Mouse (Mus musculus) yolk sac, embryonic 10.5 days (tissue): ENCODE measurements around the gene Eva1c.

Experiments used
- DNase-seq: peaks from one replicate; pipeline ENCODE4 v3.0.0-alpha.2; 2017; ENCODE audit warnings: low spot score

Gene Eva1c

DNA sequence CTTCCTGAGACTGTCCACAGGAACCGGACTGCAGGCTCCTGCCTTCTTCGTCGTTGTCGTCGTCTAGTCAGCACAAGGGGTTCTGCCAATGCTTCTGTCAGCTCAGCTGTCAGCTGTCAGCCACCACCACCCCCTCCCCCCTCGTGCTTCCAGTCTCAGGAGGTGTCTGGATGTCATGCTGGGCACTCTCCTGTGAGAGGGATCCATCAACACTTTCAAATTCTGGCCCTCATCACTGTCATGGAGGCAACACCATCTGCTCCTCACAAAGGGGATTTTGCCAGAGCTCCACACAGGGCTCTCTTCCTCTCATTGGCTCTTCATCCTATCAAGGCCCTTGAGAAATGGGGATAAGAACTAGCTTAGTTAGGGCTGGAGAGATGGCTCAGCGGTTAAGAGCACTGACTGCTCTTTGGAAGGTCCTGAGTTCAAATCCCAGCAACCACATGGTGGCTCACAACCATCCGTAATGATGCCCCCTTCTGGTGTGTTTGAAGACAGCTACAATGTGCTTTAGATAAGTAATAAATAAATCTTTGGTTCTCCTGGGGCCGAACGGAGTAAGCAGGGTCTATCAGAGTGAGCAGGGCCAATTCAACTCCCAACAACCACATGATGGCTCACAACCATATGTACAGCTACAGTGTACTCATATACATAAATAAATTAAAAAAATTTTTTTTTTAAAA, 95.1 kb downstream of the Eva1c start:
- DNase-seq: no peak

DNA sequence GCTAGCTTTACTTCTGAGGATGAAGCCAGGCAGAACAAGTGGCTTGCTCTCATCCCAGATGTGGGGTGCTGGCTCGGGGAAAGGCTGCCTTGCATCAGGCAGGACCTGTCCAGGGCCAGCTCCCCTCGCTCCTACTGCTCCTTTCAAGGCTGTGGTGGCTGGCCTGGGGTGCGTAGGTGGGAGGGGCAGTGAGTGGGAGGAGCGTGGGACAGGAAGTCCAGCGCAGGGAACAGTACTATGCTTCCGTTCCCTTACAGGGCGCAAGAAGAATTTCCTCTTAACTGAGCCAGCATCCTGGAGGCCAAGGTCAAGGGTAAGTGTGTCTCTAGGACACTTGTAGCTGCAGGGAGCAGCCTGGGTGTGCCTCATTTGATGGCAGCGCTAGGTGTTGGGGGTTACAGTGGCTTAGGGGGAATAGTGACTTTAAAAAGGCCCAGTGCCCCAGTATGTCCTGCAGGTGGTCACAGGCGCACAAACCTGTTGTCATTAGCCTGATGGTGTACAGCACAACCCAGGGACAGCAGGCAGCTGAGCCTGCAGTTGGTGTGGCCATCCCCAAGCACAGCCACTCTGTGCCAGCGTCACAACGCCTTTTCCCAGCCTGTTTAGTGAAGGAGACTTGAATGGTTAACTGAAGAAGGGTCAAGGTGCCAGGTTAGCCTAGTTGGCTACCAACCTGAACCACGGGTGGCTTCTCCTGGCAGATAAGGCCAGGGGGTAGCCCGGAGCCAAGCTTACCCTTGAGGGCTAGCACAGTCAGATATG, 98.3 kb downstream of the Eva1c start:
- DNase-seq: no peak

DNA sequence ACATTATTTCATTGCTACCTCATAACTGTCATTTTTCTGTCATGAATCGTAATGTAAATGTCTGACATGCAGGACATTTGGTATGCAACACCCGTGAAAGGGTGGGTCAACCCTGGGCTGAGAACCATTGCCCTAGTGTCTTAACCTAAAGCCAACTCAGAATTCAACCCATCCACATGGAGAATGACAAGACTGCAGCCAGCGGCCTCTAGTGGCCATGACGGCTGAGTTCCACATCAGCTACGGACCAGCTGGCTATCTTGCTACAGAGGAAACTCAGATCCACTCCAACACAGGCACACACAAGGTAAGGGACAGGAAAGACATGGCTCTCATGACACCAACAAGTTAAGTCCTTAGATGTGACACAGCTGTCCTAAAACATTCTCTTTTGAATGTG, 98.9 kb downstream of the Eva1c start:
- peak; percentile 49 for DNase-seq

DNA sequence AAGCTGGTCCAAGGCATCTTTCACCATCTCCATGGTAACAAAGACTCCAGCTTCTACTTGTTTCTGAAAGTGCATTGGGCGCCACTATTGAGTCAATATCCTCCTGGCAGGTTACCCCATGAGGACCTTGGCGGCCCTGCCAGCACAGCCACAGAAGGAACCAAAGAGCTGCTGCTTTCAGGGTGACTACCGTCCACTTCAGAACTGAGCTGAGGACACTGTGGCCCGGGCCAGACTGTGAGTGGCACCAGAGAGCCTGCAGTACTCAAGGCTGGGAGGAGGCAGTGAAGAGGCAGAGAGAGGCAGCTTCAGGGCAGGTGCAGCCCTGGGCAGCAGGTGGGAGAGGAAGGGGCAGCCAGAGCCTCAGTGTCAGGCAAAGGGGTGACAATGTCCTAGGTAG, 100.9 kb downstream of the Eva1c start:
- DNase-seq: no peak

DNA sequence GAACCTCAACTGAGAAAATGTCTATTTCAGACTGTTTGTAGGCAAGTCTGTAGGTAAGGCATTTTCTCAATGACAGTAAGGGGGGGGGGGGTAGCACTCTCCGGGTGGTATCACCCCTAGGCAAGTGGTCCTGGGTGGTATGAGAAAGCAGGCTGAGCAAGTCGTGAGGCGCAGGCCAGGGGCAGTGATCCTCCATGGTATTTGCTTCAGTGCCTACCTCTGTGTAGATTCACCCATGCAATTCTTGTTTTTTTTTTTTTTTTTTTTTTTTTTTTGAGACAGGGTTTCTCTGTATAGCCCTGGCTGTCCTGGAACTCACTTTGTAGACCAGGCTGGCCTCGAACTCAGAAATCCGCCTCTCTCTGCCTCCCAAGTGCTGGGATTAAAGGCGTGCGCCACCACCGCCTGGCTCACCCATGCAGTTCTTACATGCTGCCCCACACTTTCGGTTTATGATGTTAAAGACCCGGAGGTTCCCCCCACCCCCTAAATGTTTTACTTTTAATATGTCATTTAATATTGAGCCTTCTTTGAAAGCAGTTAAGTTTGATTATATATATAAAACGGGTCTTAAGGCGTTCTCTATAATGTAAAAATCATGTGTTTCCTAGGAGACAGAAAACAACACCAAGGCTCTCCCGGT, 107.1 kb downstream of the Eva1c start:
- DNase-seq: no peak

DNA sequence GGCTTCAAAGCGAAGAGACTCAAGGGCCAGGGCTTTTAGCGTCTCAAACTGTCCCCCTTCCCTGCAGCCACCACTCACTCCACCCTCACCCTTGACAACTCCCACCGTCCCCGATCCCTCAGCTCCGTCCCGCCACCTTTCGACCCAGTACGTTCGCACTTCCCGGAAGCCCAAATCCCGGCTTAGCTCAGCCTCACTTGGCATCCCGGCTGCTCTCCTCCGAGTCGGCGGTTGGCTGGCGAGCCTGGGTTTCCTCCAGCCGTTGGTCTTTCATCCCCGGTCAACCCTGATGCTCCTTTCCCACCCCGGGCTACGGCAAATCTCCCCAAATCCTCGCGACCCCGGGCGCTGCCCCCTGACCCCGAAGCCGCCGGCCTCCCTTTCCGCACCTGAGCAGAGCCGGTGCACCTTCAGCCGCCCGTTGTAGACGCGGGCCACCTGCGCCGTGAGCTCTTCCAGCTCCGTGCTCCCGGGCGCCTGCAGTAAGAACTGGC, 107.7 kb downstream of the Eva1c start:
- no peak for DNase-seq

DNA sequence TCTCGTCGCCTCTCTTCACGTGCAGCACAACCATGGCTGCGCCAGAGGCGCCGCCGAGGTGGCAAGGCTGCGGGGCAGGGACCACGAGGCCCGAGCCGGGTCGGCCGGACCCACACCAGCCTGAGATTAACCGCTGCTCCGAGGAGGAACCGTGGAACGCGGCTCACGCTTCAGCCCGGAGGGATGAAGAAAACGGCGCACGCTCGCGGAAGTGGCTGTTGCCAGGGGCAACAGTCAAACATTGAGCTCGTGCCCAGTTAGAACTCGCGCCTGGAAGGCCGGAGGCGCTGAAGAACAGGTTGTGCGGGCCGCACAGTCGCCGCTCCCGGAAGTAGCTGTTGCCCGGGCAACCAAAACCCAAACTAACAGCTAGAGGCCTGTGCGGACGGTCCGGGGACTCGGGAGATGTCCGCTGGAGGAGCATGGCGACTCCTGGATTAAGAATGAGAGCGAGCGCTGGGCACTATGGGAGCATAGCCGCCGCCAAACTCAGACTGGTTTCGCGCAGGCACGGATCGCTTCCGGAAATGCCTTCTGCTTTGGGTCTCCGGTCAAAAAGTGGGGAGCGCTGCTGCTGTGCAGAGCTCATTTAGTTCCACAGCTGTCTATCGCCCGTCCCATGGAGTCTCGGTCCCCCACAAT, 108.3 kb downstream of the Eva1c start, which contains the start of gene Cfap298:
Gene Cfap298 (minus strand): TSS at position 428 of the 642 bp plus-strand sequence.
- peak; percentile 96 for DNase-seq

DNA sequence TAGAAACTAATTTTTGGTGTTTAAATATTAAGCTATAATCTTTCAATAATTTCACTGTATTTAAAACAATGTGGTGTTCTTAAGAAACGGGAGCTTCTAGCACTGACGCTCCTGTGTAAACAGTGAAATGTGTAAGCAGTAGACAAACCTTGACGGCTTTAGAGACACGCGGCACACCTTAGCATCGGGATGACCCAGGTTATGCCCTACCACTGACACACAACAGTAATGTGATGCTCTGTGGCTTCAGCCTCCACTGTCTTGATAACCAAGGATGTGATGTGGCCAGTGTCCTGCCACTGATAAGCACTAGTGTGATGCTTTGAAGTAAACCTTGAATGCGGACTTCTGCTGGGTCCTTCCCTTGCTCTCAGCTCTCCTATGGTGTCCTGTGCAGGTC, 114.7 kb downstream of the Eva1c start:
- DNase-seq: no peak

DNA sequence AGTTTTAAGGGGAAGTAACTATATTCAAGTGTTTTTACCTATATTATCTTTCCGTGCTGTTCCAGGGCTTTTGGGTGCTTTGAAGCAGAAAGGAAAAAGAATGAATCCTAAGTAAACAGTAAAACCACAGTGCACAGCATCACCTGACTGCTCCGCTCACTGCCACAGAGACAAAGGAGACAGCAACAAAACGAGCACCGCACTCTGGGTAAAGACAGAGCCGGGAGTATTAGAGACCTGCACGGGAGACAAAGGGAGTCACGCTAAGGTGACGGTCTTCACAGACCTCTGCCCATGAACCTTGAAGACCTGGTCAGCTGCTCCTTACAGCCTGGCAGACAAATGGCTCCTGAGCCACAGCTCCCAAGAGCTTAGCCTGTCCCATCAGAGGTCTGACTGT, 120.5 kb downstream of the Eva1c start:
- no peak for DNase-seq

DNA sequence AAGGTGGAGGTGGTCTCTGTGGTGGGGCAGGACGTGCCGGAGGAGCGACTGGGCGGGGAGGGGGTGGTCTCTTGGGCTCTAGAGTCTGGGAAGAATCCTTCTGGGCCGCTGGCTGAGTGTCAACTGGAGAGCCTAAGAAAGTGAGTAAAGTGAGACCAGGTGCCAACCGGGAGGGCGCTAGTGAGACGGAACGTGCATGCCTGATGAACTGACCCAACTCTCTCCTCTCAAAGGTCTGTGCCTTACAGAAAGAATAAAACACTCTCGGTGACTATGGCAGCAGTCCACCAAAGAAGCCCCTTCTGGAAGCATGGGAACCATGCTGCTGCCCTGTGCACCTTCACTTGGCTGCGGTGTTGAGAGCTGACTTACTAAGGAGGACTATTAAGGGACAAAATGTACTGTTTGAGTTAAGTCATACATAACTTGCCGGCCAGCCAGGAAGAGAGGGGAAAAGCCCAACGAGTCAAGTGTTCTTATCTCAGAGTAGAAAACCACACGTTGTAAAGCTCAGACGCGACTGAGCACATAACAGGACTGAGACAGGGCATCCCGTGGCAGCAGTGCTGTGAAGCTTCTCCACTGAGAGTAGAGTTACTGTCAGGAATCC, 123.9 kb downstream of the Eva1c start:
- no peak for DNase-seq

DNA sequence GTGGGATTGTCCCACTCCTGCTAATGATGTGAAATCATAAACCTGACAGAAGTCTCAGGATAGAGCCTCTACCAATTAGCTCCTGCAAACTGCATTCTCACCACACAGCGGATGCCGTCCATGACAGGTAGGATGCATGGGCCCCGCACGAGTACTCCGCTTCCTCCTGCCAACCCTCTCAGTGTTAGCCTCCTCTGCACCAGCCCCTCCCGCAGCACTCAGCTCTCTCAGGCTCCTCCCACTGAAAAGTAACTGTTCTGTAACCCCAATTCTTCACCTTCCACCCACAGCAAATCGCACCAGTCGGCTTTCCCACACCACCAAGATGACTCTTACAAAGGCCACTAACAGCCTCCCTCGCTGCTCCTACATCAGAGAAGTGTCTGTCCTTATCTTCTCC, 126.6 kb downstream of the Eva1c start:
- no peak for DNase-seq

DNA sequence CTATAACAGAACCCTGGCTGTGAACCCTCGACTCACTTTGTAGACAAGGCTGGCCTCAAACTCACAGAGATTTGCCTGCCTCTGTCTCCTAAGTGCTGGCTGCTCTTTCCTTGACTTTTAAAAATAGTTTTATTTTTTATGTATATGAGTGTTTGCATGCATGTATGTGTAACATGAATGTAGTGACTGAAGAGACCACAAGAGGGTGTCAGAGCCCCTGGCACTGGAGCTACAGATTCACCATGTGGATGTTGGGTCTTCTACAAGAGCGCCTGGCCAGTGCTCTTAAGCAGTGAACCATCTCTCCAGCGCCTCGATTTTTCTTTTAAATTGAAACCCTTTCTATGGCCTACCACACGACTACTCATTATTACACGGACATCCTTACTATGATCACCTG, 127.3 kb downstream of the Eva1c start:
- no peak for DNase-seq
